Comparison of ENCODE assay signal across 9 mouse cellular contexts in genomic region chr2:172042607-172043234, GRCm38 (mm10). TPM values are rescaled to one million over a fixed set of nuclear protein-coding genes. Genes with fewer than 3 reads are reported as not detected.
DNase-seq lines count a peak whose midpoint lies in the region; ATAC-seq and TF ChIP-seq lines count a peak whose summit lies in the region.
"Had no signal": no experiment of that assay in that cellular context is flagged by ENCODE, and none has a peak within 500 bp of the region (broad histone marks: within the 10 kb centered on the region; RNA-seq: fewer than 3 reads in every experiment).

No protein-coding gene starts in this region.

- intact Hi-C loops in left cerebral cortex, adult 2 months (cut with DNase I): loop anchor here (5.0 kb wide), 4 partner anchors 120 to 1130 kb away; no protein-coding TSS in a partner anchor
- intact Hi-C loops in left cerebral cortex, postnatal 10 days (cut with DNase I): loop anchor here (10.0 kb wide), 1 partner anchor 1128 kb away; no protein-coding TSS in a partner anchor

- peak overlapping the region; percentile 52 for H3K4me3 ChIP-seq in left cerebral cortex, adult 2 months
- H3K4me3 ChIP-seq in forebrain, embryonic 12.5 days (replicated peaks): peak overlapping the region; percentile 44
- peak overlapping the region; percentile 32 for H3K4me3 ChIP-seq in limb, embryonic 11.5 days (ENCODE audit: low read depth, low read length)

- no peak for TF ChIP-seq CTCF in left cerebral cortex, adult 2 months (IDR thresholded peaks at IDR 0.05)

- ATAC-seq in forebrain, embryonic 12.5 days (ENCODE audit: low FRiP score): no peak
- ATAC-seq in limb, embryonic 11.5 days (ENCODE audit: insufficient number of reproducible peaks, low FRiP score, low TSS enrichment, low read depth): no peak

- peak overlapping the region; percentile 72 for H3K4me2 ChIP-seq in forebrain, embryonic 12.5 days
- H3K4me2 ChIP-seq in limb, embryonic 11.5 days (ENCODE audit: low read depth, severe bottlenecking): peak overlapping the region; percentile 57

- WGBS in forebrain, embryonic 12.5 days: under 1% methylated on average over 40 of the region's 46 CpGs
- WGBS in limb, embryonic 11.5 days: under 1% methylated on average over 46 of the region's 46 CpGs

- peaks cover 33% of the 10 kb centered on the region for H3K4me1 ChIP-seq in forebrain, embryonic 12.5 days
- peaks cover 4% of the 10 kb centered on the region; the same call in 1 of the 2 replicates for H3K4me1 ChIP-seq in limb, embryonic 11.5 days (ENCODE audit: control insufficient read depth, insufficient read depth, low read length)

- peak; percentile 17 to 42 for DNase-seq in left cerebral cortex, adult 2 months (ENCODE audit: extremely low spot score in 1 of 2, low spot score in 2 of 2)
- DNase-seq in left cerebral cortex, postnatal 10 days (ENCODE audit: extremely low spot score in 1 of 2, low spot score in 2 of 2): no peak
- peak; percentile 43 for DNase-seq in limb, embryonic 11.5 days (ENCODE audit: low spot score)
- peak; percentile 20 for DNase-seq in right cerebral cortex, postnatal 14 days
- no peak for DNase-seq in gastrocnemius, adult 18-20 months (ENCODE audit: low spot score)
- no peak for DNase-seq in spleen, postnatal 4 days (ENCODE audit: low spot score in 2 of 2)
- DNase-seq in urinary bladder, postnatal 25 days (ENCODE audit: low spot score): no peak

- H3K27ac ChIP-seq in left cerebral cortex, adult 2 months: peak overlapping the region; percentile 40
- no peak overlapping the region for H3K27ac ChIP-seq in forebrain, embryonic 12.5 days
- no peak overlapping the region for H3K27ac ChIP-seq in limb, embryonic 11.5 days (replicated peaks; ENCODE audit: low read depth, low read length)

- H3K9me3 ChIP-seq in forebrain, embryonic 12.5 days: no peaks in the 10 kb centered on the region
- no peaks in the 10 kb centered on the region for H3K9me3 ChIP-seq in limb, embryonic 11.5 days (ENCODE audit: control insufficient read depth, low read length)

- peaks cover 60% of the 10 kb centered on the region for H3K27me3 ChIP-seq in forebrain, embryonic 12.5 days
- H3K27me3 ChIP-seq in limb, embryonic 11.5 days (ENCODE audit: control insufficient read depth, insufficient read depth, low read length): peaks cover 32% of the 10 kb centered on the region

- no peaks in the 10 kb centered on the region for H3K36me3 ChIP-seq in forebrain, embryonic 12.5 days (replicated peaks)
- no peaks in the 10 kb centered on the region for H3K36me3 ChIP-seq in limb, embryonic 11.5 days (ENCODE audit: control insufficient read depth, insufficient read depth, low read length)

- H3K9ac ChIP-seq in forebrain, embryonic 12.5 days: peak overlapping the region; percentile 36; the same call in 1 of the 2 replicates
- H3K9ac ChIP-seq in limb, embryonic 11.5 days (ENCODE audit: low read length): no peak overlapping the region

RNA-seq across cellular contexts. Expression of gene Cbln4, which starts 0.5 kb away (rescaled TPM):
- 10 to 100 TPM; 28.0 to 28.5 TPM for total RNA-seq in left cerebral cortex, adult 2 months (2021)
- 10 to 100 TPM; 12.9 to 16.8 TPM for total RNA-seq in left cerebral cortex, postnatal 10 days (2021)
- 3.3 and 3.9 TPM in 2 replicates for polyA plus RNA-seq in forebrain, embryonic 12.5 days (2016; fragmentation: Nextera tagmentation; extraction: Ambion mirVana)
- 5.8 and 7.3 TPM in 2 replicates for polyA plus RNA-seq in limb, embryonic 11.5 days (2014; fragmentation: Nextera tagmentation; extraction: Ambion mirVana)
- not detected for total RNA-seq in gastrocnemius, adult 18-20 months (2021)
- polyA plus RNA-seq: spleen, adult 2 months had no signal

Comparison
In these comparisons a context has a peak if more than half of its experiments do, and no peak if none do; other contexts are left out.
1. DNase-seq: peak in left cerebral cortex, adult 2 months (2 of 2), limb, embryonic 11.5 days (single experiment) and right cerebral cortex, postnatal 14 days (single experiment); none in left cerebral cortex, postnatal 10 days (0 of 2), gastrocnemius, adult 18-20 months (single experiment), spleen, postnatal 4 days (0 of 2) and urinary bladder, postnatal 25 days (single experiment).
2. RNA of gene Cbln4, which starts 0.5 kb away (total RNA-seq): 28.0 to 28.5 TPM in left cerebral cortex, adult 2 months and 12.9 to 16.8 TPM in left cerebral cortex, postnatal 10 days; not detected in gastrocnemius, adult 18-20 months; every median in the first group is over 10 times any median in the second.
3. Peak in every context shown above with its lines, with median percentiles within 50 percentile points of each other: H3K4me3 ChIP-seq.